Mouse (Mus musculus): ENCODE results near the gene Vmn1r207-ps. TPM values are rescaled to one million over a fixed set of nuclear protein-coding genes. Genes with fewer than 3 reads are reported as not detected.

Vmn1r207-ps gene
- total RNA-seq (2023), result not detected

GRCm38 (mm10) chr13:22729529-22729928, at the start of gene Vmn1r207-ps:
Vmn1r207-ps (minus strand) TSS chr13:22729629.

GRCm38 (mm10) chr13:22777300-22777699, 47.9 kb upstream of the Vmn1r207-ps start, which contains the start of gene Vmn1r208:
Vmn1r208 (minus strand) TSS chr13:22777400.

Other genes starting within 250 kb of the Vmn1r207-ps start
- 0.15 TPM for gene Vmn1r202, start 224.2 kb downstream of the Vmn1r207-ps start, total RNA-seq (2023)
- not detected for gene Vmn1r203, start 211.5 kb downstream of the Vmn1r207-ps start, total RNA-seq (2023)
- not detected for gene Vmn1r204, start 176.4 kb downstream of the Vmn1r207-ps start, total RNA-seq (2023)
- gene Vmn1r205, start 136.6 kb downstream of the Vmn1r207-ps start, total RNA-seq (2023), result not detected
- gene Vmn1r206, start 105.4 kb downstream of the Vmn1r207-ps start, total RNA-seq (2023), result not detected
- gene Vmn1r208, start 47.8 kb upstream of the Vmn1r207-ps start, total RNA-seq (2023), result not detected
- gene Vmn1r209, start 80.1 kb upstream of the Vmn1r207-ps start, total RNA-seq (2023), result not detected
- not detected for gene Vmn1r210, start 101.7 kb upstream of the Vmn1r207-ps start, total RNA-seq (2023)
- gene Vmn1r211, start 127.9 kb upstream of the Vmn1r207-ps start, total RNA-seq (2023), result not detected
- not detected for gene Vmn1r212, start 154.6 kb upstream of the Vmn1r207-ps start, total RNA-seq (2023)